Mouse (Mus musculus): ENCODE results near the gene Slc45a2.

- TF ChIP-seq POLR2A (IDR thresholded peaks at IDR 0.05; ENCODE audit: extremely low read depth, insufficient read depth, low read length) (no peak), CTCF (IDR thresholded peaks at IDR 0.05; ENCODE audit: low read depth, low read length) (no peak)
Observed at GRCm38 (mm10) chr15:10951951-10952759, 48.4 kb upstream of the Slc45a2 start, which contains the start of gene C1qtnf3.
